23 mouse cellular contexts compared by ENCODE assay signal in the genomic region with DNA sequence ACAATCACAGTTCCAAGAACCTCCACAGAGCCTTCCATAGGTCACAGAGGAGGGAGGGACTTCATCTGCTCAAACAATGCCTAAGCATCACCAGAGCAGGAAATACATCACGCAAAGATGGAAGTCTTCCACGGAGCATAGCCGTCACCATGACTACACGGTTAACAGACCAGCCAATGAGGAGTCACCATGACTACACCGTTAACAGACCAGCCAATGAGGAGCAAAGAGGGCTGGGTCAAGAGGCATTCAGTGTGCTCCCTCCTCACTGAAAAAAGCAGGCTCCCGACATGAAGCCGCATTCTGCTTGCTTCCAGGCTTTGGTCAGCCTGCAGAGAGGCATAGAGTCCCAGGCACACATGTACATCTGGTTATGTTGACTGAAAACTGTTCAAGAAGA.
DNase-seq lines count a peak whose midpoint lies in the region; ATAC-seq and TF ChIP-seq lines count a peak whose summit lies in the region.
"Had no signal": no experiment of that assay in that cellular context is flagged by ENCODE, and none has a peak within 500 bp of the region (broad histone marks: within the 10 kb centered on the region; RNA-seq: fewer than 3 reads in every experiment).

No protein-coding gene starts in this region.

- no peak overlapping the region for H3K4me2 ChIP-seq in forebrain, postnatal 0 days (ENCODE audit: low read depth)
- no peak overlapping the region for H3K4me2 ChIP-seq in forebrain, embryonic 14.5 days (ENCODE audit: low read length)
- no peak overlapping the region for H3K4me2 ChIP-seq in limb, embryonic 14.5 days (replicated peaks; ENCODE audit: low read depth, low read length, severe bottlenecking)
- H3K4me2 ChIP-seq: forebrain, embryonic 15.5 days; heart, embryonic 13.5 days; liver, embryonic 11.5 days; lung, embryonic 15.5 days; midbrain, embryonic 11.5 days had no signal

- peaks cover 11% of the 10 kb centered on the region for H3K9me3 ChIP-seq in forebrain, postnatal 0 days (ENCODE audit: low read length)
- H3K9me3 ChIP-seq in forebrain, embryonic 14.5 days (replicated peaks; ENCODE audit: control insufficient read depth, low read length) = peaks cover 7% of the 10 kb centered on the region
- peaks cover 5% of the 10 kb centered on the region; the same call in 1 of the 2 replicates for H3K9me3 ChIP-seq in limb, embryonic 14.5 days (ENCODE audit: control insufficient read depth, low read length)
- H3K9me3 ChIP-seq: forebrain, embryonic 15.5 days; lung, embryonic 15.5 days had no signal

- no peaks in the 10 kb centered on the region for H3K27me3 ChIP-seq in forebrain, postnatal 0 days (ENCODE audit: insufficient read depth, low read length)
- no peaks in the 10 kb centered on the region for H3K27me3 ChIP-seq in forebrain, embryonic 14.5 days (replicated peaks; ENCODE audit: control insufficient read depth, insufficient read depth, low read length)
- no peaks in the 10 kb centered on the region for H3K27me3 ChIP-seq in limb, embryonic 14.5 days (ENCODE audit: control insufficient read depth, insufficient read depth, low read length)
- H3K27me3 ChIP-seq: forebrain, embryonic 15.5 days; heart, embryonic 13.5 days; lung, embryonic 15.5 days had no signal

- ATAC-seq in forebrain, postnatal 0 days = peak; percentile 47; the same call in 1 of the 2 replicates
- no peak for ATAC-seq in forebrain, embryonic 14.5 days
- ATAC-seq in limb, embryonic 14.5 days (ENCODE audit: low FRiP score, low read depth) = peak; percentile 63
- ATAC-seq in CD4-positive, CD25-positive, alpha-beta regulatory T cell, adult 4 months = no peak
- ATAC-seq: forebrain, embryonic 15.5 days; Patski had no signal

- no peak overlapping the region for H3K9ac ChIP-seq in forebrain, postnatal 0 days
- no peak overlapping the region for H3K9ac ChIP-seq in forebrain, embryonic 14.5 days (ENCODE audit: low read length)
- no peak overlapping the region for H3K9ac ChIP-seq in limb, embryonic 14.5 days (ENCODE audit: low read depth, low read length, severe bottlenecking)
- H3K9ac ChIP-seq: forebrain, embryonic 15.5 days; heart, embryonic 13.5 days; lung, embryonic 15.5 days had no signal

- intact Hi-C loops in left cerebral cortex, adult 2 months (cut with DNase I) = no loop called here
- intact Hi-C loops in left cerebral cortex, postnatal 4 days (cut with DNase I) = no loop called here

- DNase-seq in forebrain, postnatal 0 days = peak; percentile 8
- DNase-seq in forebrain, embryonic 14.5 days (ENCODE audit: low spot score) = no peak
- DNase-seq in left cerebral cortex, adult 2 months (ENCODE audit: extremely low spot score in 1 of 2, low spot score in 2 of 2) = no peak
- no peak for DNase-seq in left cerebral cortex, postnatal 4 days
- peak; percentile 65 for DNase-seq in R1 (ENCODE audit: low read depth, low spot score)
- no peak for DNase-seq in limb, embryonic 14.5 days (ENCODE audit: low spot score)
- DNase-seq: adrenal gland, postnatal 25 days; gastrocnemius, postnatal 10 days; heart, postnatal 10 days; kidney, adult 11 months; kidney, postnatal 14 days; retina, postnatal 1 day; right cerebral cortex, postnatal 14 days; thymus, adult 18-20 months; thymus, postnatal 25 days had no signal

- no peak for TF ChIP-seq POLR2A in limb, embryonic 14.5 days (IDR thresholded peaks at IDR 0.05; ENCODE audit: borderline replicate concordance, extremely low read depth, insufficient read depth, insufficient read length)

- no peak for TF ChIP-seq CTCF in forebrain, postnatal 0 days (IDR thresholded peaks at IDR 0.05; ENCODE audit: low read depth)
- no peak for TF ChIP-seq CTCF in left cerebral cortex, adult 2 months (IDR thresholded peaks at IDR 0.05)

- no peaks in the 10 kb centered on the region for H3K36me3 ChIP-seq in forebrain, postnatal 0 days (ENCODE audit: insufficient read depth)
- no peaks in the 10 kb centered on the region for H3K36me3 ChIP-seq in forebrain, embryonic 14.5 days (ENCODE audit: control insufficient read depth, insufficient read depth, low read length)
- no peaks in the 10 kb centered on the region for H3K36me3 ChIP-seq in limb, embryonic 14.5 days (ENCODE audit: control insufficient read depth, insufficient read depth, low read length)
- H3K36me3 ChIP-seq: forebrain, embryonic 15.5 days; heart, embryonic 13.5 days; hindbrain, embryonic 10.5 days; lung, embryonic 15.5 days had no signal

- H3K27ac ChIP-seq in forebrain, postnatal 0 days (ENCODE audit: low read depth, low read length) = no peak overlapping the region
- H3K27ac ChIP-seq in forebrain, embryonic 14.5 days (ENCODE audit: low read depth, low read length) = no peak overlapping the region
- peak overlapping the region; percentile 82 for H3K27ac ChIP-seq in left cerebral cortex, adult 2 months
- 0 out of 2 replicates have a peak overlapping the region, but pooled peaks have one; percentile 1 for H3K27ac ChIP-seq in limb, embryonic 14.5 days (replicated peaks; ENCODE audit: low read depth, low read length)
- H3K27ac ChIP-seq: forebrain, embryonic 15.5 days; heart, embryonic 13.5 days; hindbrain, embryonic 10.5 days; lung, embryonic 15.5 days had no signal

- WGBS in forebrain, postnatal 0 days = 83% methylated on average over 7 of the region's 7 CpGs
- 84% methylated on average over 7 of the region's 7 CpGs for WGBS in forebrain, embryonic 14.5 days
- WGBS in limb, embryonic 14.5 days = 74% methylated on average over 7 of the region's 7 CpGs

- H3K4me3 ChIP-seq in forebrain, postnatal 0 days (ENCODE audit: low read depth, low read length) = no peak overlapping the region
- H3K4me3 ChIP-seq in forebrain, embryonic 14.5 days (ENCODE audit: low read depth, low read length) = no peak overlapping the region
- H3K4me3 ChIP-seq in left cerebral cortex, adult 2 months = no peak overlapping the region
- H3K4me3 ChIP-seq in limb, embryonic 14.5 days (replicated peaks; ENCODE audit: low read length) = no peak overlapping the region
- H3K4me3 ChIP-seq: forebrain, embryonic 15.5 days; heart, embryonic 13.5 days; hindbrain, embryonic 10.5 days; lung, embryonic 15.5 days had no signal

- H3K4me1 ChIP-seq in forebrain, postnatal 0 days (ENCODE audit: insufficient read depth) = no peaks in the 10 kb centered on the region
- H3K4me1 ChIP-seq in forebrain, embryonic 14.5 days (ENCODE audit: control insufficient read depth, insufficient read depth, low read length) = no peaks in the 10 kb centered on the region
- H3K4me1 ChIP-seq in limb, embryonic 14.5 days (ENCODE audit: control insufficient read depth, insufficient read depth, low read length) = no peaks in the 10 kb centered on the region
- H3K4me1 ChIP-seq: forebrain, embryonic 15.5 days; heart, embryonic 13.5 days; hindbrain, embryonic 10.5 days; lung, embryonic 15.5 days had no signal

Comparison
In these comparisons a context has a peak if more than half of its experiments do, and no peak if none do; other contexts are left out.
1. ATAC-seq: peak in forebrain, postnatal 0 days (single experiment) and limb, embryonic 14.5 days (single experiment); none in forebrain, embryonic 14.5 days (single experiment) and CD4-positive, CD25-positive, alpha-beta regulatory T cell, adult 4 months (single experiment).
2. DNase-seq: peak in forebrain, postnatal 0 days (single experiment) and R1 (single experiment); none in forebrain, embryonic 14.5 days (single experiment), left cerebral cortex, adult 2 months (0 of 2), left cerebral cortex, postnatal 4 days (single experiment) and limb, embryonic 14.5 days (single experiment).
3. H3K27ac ChIP-seq: peak in left cerebral cortex, adult 2 months (single experiment) and limb, embryonic 14.5 days (single experiment); none in forebrain, postnatal 0 days (single experiment) and forebrain, embryonic 14.5 days (single experiment).